Mouse (Mus musculus) forebrain, embryonic 10.5 days (tissue): ENCODE results near the gene Kpna7. TPM values are rescaled to one million over a fixed set of nuclear protein-coding genes. Genes with fewer than 3 reads are reported as not detected.
A peak's percentile ranks its signal among the peaks of the same experiment; 100 is the strongest.

Source experiments
- DNase-seq: peaks from one replicate; pipeline ENCODE4 v3.0.0-alpha.2; 2017; ENCODE audit warnings: low spot score; ENCODE audit errors: extremely low spot score
- H3K27ac ChIP-seq: fragments of 300-500 bp; sonication (generic); 2 replicates; pipeline ENCODE4 v1.5.1; 2016; ENCODE audit warnings: mild to moderate bottlenecking
- H3K27me3 ChIP-seq: fragments of 300-500 bp; sonication (generic); 2 replicates; pipeline ENCODE4 v1.6.1; 2016; ENCODE audit warnings: mild to moderate bottlenecking; ENCODE audit not compliant: poor library complexity, severe bottlenecking
- H3K36me3 ChIP-seq: fragments of 300-500 bp; sonication (generic); replicated peaks from 2 replicates; pipeline ENCODE4 v1.6.1; 2016; ENCODE audit warnings: mild to moderate bottlenecking, moderate library complexity
- H3K4me1 ChIP-seq: fragments of 300-500 bp; sonication (generic); 2 replicates; pipeline ENCODE4 v1.6.1; 2016
- H3K4me3 ChIP-seq: fragments of 300-500 bp; sonication (generic); 2 replicates; pipeline ENCODE4 v1.5.1; 2016; ENCODE audit warnings: mild to moderate bottlenecking, moderate library complexity
- H3K9me3 ChIP-seq: fragments of 300-500 bp; sonication (generic); 2 replicates; pipeline ENCODE4 v1.6.1; 2016; ENCODE audit warnings: mild to moderate bottlenecking, moderate library complexity
- WGBS: fragments of 180-500 bp; shearing (Covaris S2); methylation state at CpG from one replicate; pipeline ENCODE4 v1.1.7; 2016; 5-methylcytosine and 5-hydroxymethylcytosine counted together
- polyA plus RNA-seq: library from polyadenylated mRNA; unstranded; fragments of >200 nt; fragmentation: Nextera tagmentation; extraction: Ambion mirVana; gene quantifications from 2 replicates; pipeline ENCODE4 v1.2.1, GENCODE M21; 2016

The Kpna7 gene
- polyA plus RNA-seq, 1 experiment from 2014 or later, result not detected

DNA sequence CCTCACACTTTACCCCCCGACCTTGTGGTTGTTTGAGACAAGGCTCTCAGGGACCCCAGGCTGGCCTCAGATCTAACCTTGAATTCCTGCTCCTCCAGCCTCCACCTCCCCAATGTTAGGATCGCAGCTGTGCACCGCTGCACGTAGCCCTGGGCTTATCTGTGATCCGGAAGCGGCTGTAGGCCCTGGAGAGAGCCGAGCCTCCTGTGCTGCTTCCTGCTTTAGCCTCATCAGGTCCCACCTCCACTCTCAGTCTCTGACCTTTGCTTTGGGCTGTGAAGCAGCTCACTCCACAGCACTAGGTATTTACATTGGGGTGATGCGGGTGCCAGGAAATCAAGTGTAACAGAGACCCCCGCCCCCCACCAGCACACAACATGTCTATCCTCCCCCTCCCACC is 79.3 kb downstream of the Kpna7 start:
- WGBS, result 88% methylated on average over 9 of the region's 9 CpGs
- Histone ChIP-seq H3K27ac (no peak overlapping the region), H3K27me3 (no peaks in the 10 kb centered on the region), H3K36me3 (no peaks in the 10 kb centered on the region), H3K4me3 (no peak overlapping the region), H3K4me1 (no peaks in the 10 kb centered on the region), H3K9me3 (no peaks in the 10 kb centered on the region)
- DNase-seq, result no peak

DNA sequence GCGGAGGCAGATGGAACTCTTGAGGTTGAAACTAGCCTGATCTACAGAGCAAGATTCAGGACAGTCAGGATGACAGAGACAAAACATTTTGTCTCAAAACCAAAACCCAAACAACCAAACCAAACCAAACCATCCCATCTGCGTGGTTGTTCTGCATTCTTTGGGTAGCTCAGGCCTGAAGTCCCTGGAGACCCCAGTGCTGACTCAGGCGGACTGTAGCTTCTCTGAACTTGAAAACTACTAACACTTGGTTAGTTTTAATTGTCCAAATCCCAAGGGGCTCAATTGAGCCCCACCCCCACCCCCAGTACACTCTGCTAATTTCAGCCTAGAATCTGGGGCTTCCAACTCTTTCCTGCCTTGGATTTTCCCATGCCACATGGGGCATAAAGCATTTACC is 80.5 kb downstream of the Kpna7 start:
- H3K36me3 ChIP-seq, result no peaks in the 10 kb centered on the region
- no peak overlapping the region for H3K4me3 ChIP-seq
- no peak overlapping the region for H3K27ac ChIP-seq
- no peaks in the 10 kb centered on the region for H3K4me1 ChIP-seq
- no peaks in the 10 kb centered on the region for H3K9me3 ChIP-seq
- no peaks in the 10 kb centered on the region for H3K27me3 ChIP-seq
- DNase-seq, result no peak
- WGBS, result 82% methylated on average over 3 of the region's 3 CpGs

- no peaks in the 10 kb centered on the region for H3K36me3 ChIP-seq
- no peaks in the 10 kb centered on the region for H3K9me3 ChIP-seq
- no peaks in the 10 kb centered on the region for H3K27me3 ChIP-seq
- WGBS, result 38% methylated on average over 2 of the region's 2 CpGs
- no peak for DNase-seq
- no peak overlapping the region for H3K4me3 ChIP-seq
- no peaks in the 10 kb centered on the region for H3K4me1 ChIP-seq
- no peak overlapping the region for H3K27ac ChIP-seq
Observed at GRCm38 (mm10) chr5:144998491-144998890, 85.3 kb downstream of the Kpna7 start.

- no peaks in the 10 kb centered on the region for H3K36me3 ChIP-seq
- no peak overlapping the region for H3K27ac ChIP-seq
- no peak overlapping the region for H3K4me3 ChIP-seq
- DNase-seq, result no peak
- H3K9me3 ChIP-seq, result no peaks in the 10 kb centered on the region
- H3K27me3 ChIP-seq, result no peaks in the 10 kb centered on the region
- WGBS, result 87% methylated on average over 5 of the region's 5 CpGs
- H3K4me1 ChIP-seq, result no peaks in the 10 kb centered on the region; the same call in none of the 2 replicates
Observed at GRCm38 (mm10) chr5:144990481-144990880, 93.3 kb downstream of the Kpna7 start.

DNA sequence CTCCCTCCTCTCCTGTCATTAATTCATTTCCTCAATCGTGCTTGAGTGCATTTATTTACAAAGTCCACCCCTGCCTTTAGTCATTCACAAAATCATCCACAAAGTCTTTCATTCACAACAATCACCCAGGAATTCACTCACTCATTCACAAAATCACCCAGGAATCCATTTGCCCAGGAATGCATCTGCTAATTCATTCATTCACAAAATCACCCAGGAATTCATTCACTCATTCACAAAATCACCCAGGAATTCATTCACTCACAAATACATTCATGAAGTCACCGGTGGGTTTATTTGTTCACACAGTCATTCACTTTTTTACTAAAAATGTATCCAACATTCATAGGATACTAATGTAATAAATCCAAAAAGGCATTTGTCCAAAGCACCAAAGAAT is 93.8 kb downstream of the Kpna7 start:
- 60% methylated on average over 2 of the region's 2 CpGs for WGBS

DNA sequence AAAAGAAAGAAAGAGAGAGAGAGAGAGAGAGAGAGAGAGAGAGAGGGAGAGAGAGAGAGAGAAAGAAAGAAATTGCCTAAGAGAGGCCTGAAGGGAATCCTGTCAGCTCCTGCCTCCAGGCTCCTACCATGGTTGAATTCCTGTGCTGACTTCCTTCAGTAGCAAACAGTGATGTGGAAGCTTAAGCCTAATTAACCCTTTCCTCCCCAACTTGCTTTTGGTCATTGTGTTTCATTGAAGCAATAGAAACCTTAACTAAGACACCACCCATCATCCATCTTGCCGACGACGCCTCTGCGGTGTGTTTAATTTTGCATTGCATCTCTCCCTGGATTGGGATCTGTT is 94.8 kb downstream of the Kpna7 start:
- WGBS, result 92% methylated on average over 4 of the region's 4 CpGs
- no peaks in the 10 kb centered on the region for H3K27me3 ChIP-seq
- no peaks in the 10 kb centered on the region for H3K36me3 ChIP-seq
- no peak for DNase-seq
- no peaks in the 10 kb centered on the region; the same call in none of the 2 replicates for H3K4me1 ChIP-seq
- H3K27ac ChIP-seq, result no peak overlapping the region
- H3K9me3 ChIP-seq, result peaks cover 8% of the 10 kb centered on the region; the same call in 1 of the 2 replicates
- no peak overlapping the region for H3K4me3 ChIP-seq

More for the DNA sequence above, 93.8 kb downstream of the Kpna7 start:
- no peaks in the 10 kb centered on the region for H3K9me3 ChIP-seq
- no peaks in the 10 kb centered on the region; the same call in none of the 2 replicates for H3K4me1 ChIP-seq
- H3K4me3 ChIP-seq, result no peak overlapping the region
- H3K36me3 ChIP-seq, result no peaks in the 10 kb centered on the region
- DNase-seq, result no peak
- H3K27ac ChIP-seq, result no peak overlapping the region
- H3K27me3 ChIP-seq, result no peaks in the 10 kb centered on the region

GRCm38 (mm10) chr5:144988340-144989060 is 95.3 kb downstream of the Kpna7 start:
- H3K4me3 ChIP-seq, result no peak overlapping the region
- 63% methylated on average over 9 of the region's 9 CpGs for WGBS
- DNase-seq, result peak; percentile 33
- H3K9me3 ChIP-seq, result peaks cover 13% of the 10 kb centered on the region; the same call in 1 of the 2 replicates
- no peaks in the 10 kb centered on the region for H3K27me3 ChIP-seq
- no peak overlapping the region for H3K27ac ChIP-seq
- no peaks in the 10 kb centered on the region for H3K36me3 ChIP-seq
- no peaks in the 10 kb centered on the region; the same call in none of the 2 replicates for H3K4me1 ChIP-seq

- DNase-seq, result no peak
- no peak overlapping the region for H3K27ac ChIP-seq
- no peaks in the 10 kb centered on the region for H3K27me3 ChIP-seq
- H3K36me3 ChIP-seq, result no peaks in the 10 kb centered on the region
- H3K4me1 ChIP-seq, result no peaks in the 10 kb centered on the region; the same call in none of the 2 replicates
- peaks cover 18% of the 10 kb centered on the region; the same call in 1 of the 2 replicates for H3K9me3 ChIP-seq
- WGBS, result 92% methylated on average over 13 of the region's 13 CpGs
- H3K4me3 ChIP-seq, result no peak overlapping the region
Observed at GRCm38 (mm10) chr5:144987561-144987960, 96.3 kb downstream of the Kpna7 start.

DNA sequence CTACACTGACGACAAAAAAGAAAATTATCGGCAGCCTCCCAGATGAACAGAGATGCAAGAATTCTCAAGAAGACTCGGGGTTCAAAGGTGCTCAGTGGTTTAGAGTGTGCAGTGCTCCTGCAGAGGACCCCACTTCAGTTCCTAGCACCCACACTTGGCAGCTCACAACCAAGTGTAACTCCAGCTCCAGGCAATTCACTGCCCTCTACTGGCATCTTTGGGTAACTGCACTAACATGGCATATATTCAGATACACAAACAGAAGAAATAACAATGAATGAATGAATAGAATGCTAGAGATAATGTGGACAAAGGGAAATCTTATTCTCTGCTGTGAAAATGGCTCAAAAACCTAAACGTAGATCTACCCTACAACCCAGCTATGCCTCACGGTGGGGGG is 99.0 kb downstream of the Kpna7 start:
- H3K36me3 ChIP-seq, result no peaks in the 10 kb centered on the region
- no peak for DNase-seq
- 90% methylated on average over 5 of the region's 5 CpGs for WGBS
- no peaks in the 10 kb centered on the region; the same call in none of the 2 replicates for H3K4me1 ChIP-seq
- H3K27me3 ChIP-seq, result no peaks in the 10 kb centered on the region
- no peak overlapping the region for H3K4me3 ChIP-seq
- no peak overlapping the region for H3K27ac ChIP-seq
- peaks cover 18% of the 10 kb centered on the region; the same call in 1 of the 2 replicates for H3K9me3 ChIP-seq

GRCm38 (mm10) chr5:144983227-144983626 is 100.6 kb downstream of the Kpna7 start:
- H3K27me3 ChIP-seq, result no peaks in the 10 kb centered on the region
- no peak for DNase-seq
- H3K4me1 ChIP-seq, result no peaks in the 10 kb centered on the region
- no peak overlapping the region for H3K27ac ChIP-seq
- H3K36me3 ChIP-seq, result no peaks in the 10 kb centered on the region
- no peak overlapping the region for H3K4me3 ChIP-seq
- peaks cover 18% of the 10 kb centered on the region; the same call in 1 of the 2 replicates for H3K9me3 ChIP-seq
- 92% methylated on average over 3 of the region's 3 CpGs for WGBS

- 84% methylated on average over 6 of the region's 6 CpGs for WGBS
- DNase-seq, result no peak
- Histone ChIP-seq H3K4me3 (no peak overlapping the region), H3K9me3 (peaks cover 10% of the 10 kb centered on the region; the same call in 1 of the 2 replicates), H3K27me3 (no peaks in the 10 kb centered on the region), H3K4me1 (no peaks in the 10 kb centered on the region), H3K36me3 (no peaks in the 10 kb centered on the region), H3K27ac (no peak overlapping the region)
Observed at GRCm38 (mm10) chr5:144979110-144979509, 104.7 kb downstream of the Kpna7 start.

DNA sequence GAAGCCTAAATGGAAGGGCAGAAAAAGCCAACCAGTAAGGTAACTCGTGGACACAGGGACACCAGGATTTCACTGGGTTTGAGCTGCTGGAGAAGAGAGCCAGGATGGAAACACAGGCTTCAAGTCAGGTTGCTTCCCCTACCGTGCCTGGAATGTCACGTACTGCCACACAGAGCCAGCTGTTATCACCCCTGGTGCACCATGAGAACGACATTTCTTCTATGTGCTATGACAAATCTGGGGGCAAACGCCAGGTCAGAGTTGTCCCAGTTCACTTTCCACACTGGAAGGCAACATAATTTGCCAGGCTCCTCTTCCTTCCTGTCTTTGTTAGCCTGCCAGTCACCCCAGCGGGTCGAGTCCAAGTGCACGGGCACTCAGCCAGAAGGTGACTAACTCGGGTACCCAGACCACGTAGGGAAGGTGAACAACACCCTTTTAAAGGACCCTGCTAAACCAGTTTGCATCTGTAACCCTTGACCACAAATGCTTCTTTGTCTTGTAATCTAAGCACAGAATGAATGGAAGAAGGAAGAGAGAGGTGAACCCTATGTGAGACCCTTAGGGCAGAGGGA is 105.2 kb downstream of the Kpna7 start:
- H3K4me3 ChIP-seq, result no peak overlapping the region
- no peaks in the 10 kb centered on the region for H3K27me3 ChIP-seq
- no peak overlapping the region for H3K27ac ChIP-seq
- H3K36me3 ChIP-seq, result no peaks in the 10 kb centered on the region
- H3K9me3 ChIP-seq, result peaks cover 5% of the 10 kb centered on the region; the same call in 1 of the 2 replicates
- no peak for DNase-seq
- 79% methylated on average over 10 of the region's 10 CpGs for WGBS
- H3K4me1 ChIP-seq, result no peaks in the 10 kb centered on the region

DNA sequence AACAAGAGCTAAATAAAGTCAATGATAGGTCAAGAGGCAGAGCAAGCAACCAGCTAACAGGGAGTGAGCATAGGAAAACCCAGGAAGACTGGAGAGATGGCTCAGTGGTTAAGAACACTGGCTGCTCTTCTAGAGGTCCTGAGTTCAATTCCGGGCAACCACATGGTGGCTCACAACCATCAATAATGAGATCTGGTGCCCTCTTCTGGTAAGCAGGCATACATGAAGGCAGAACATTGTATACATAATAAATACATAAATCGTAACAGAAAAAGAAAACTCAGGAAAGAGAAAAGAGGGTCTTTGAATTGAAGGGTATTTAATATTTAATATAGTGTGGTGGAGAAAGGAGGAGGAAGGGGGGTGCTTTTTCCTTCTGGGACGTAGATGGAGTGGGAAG is 112.6 kb downstream of the Kpna7 start:
- Histone ChIP-seq H3K4me1 (peaks cover 6% of the 10 kb centered on the region), H3K36me3 (no peaks in the 10 kb centered on the region), H3K4me3 (no peak overlapping the region), H3K27ac (no peak overlapping the region), H3K27me3 (peaks cover 17% of the 10 kb centered on the region), H3K9me3 (no peaks in the 10 kb centered on the region)
- WGBS, result 86% methylated on average over 3 of the region's 3 CpGs
- DNase-seq, result no peak
